Mouse (Mus musculus) kidney, embryonic 14.5 days (tissue): ENCODE measurements around the gene Nav2. TPM values are rescaled to one million over a fixed set of nuclear protein-coding genes. Genes with fewer than 3 reads are reported as not detected.

Experiments
- ATAC-seq: fragments of 200-750 bp; cut with Nextera tagmentation; 2 replicates; pipeline ENCODE4 v1.8.0; 2017; ENCODE audit warnings: moderate number of reproducible peaks, mild to moderate bottlenecking, moderate TSS enrichment, moderate library complexity; ENCODE audit not compliant: low FRiP score, low TSS enrichment
- H3K27ac ChIP-seq: fragments of 300-500 bp; sonication (generic); 2 replicates; pipeline ENCODE4 v1.5.1; 2014; ENCODE audit warnings: low read depth, mild to moderate bottlenecking, low read length, moderate library complexity, mixed read lengths
- H3K27me3 ChIP-seq: fragments of 300-500 bp; sonication (generic); 2 replicates; pipeline ENCODE4 v1.6.1; 2014; ENCODE audit warnings: mild to moderate bottlenecking, low read length; ENCODE audit not compliant: control insufficient read depth, insufficient read depth
- H3K36me3 ChIP-seq: fragments of 300-500 bp; sonication (generic); 2 replicates; pipeline ENCODE4 v1.6.1; 2014; ENCODE audit warnings: low read length, mixed read lengths; ENCODE audit not compliant: control insufficient read depth, insufficient read depth
- H3K4me1 ChIP-seq: fragments of 300-500 bp; sonication (generic); 2 replicates; pipeline ENCODE4 v1.6.1; 2014; ENCODE audit warnings: low read length, mixed read lengths; ENCODE audit not compliant: control insufficient read depth, insufficient read depth
- H3K4me2 ChIP-seq: fragments of 300-500 bp; sonication (generic); replicated peaks from 2 replicates; pipeline ENCODE4 v1.6.1; 2014; ENCODE audit warnings: low read depth, mild to moderate bottlenecking, low read length
- H3K4me3 ChIP-seq: fragments of 300-500 bp; sonication (generic); 2 replicates; pipeline ENCODE4 v1.5.1; 2014; ENCODE audit warnings: mild to moderate bottlenecking, low read length
- H3K9ac ChIP-seq: fragments of 300-500 bp; sonication (generic); 2 replicates; pipeline ENCODE4 v1.6.1; 2014; ENCODE audit warnings: low read depth, mild to moderate bottlenecking, low read length, moderate library complexity
- H3K9me3 ChIP-seq: fragments of 300-500 bp; sonication (generic); 2 replicates; pipeline ENCODE4 v1.6.1; 2016; ENCODE audit warnings: low read length; ENCODE audit not compliant: control insufficient read depth
- WGBS: fragments of 180-500 bp; shearing (Covaris S2); extraction: QIAGEN DNeasy Blood & Tissue Kit; methylation state at CpG from one replicate; pipeline ENCODE4 v1.1.7; 2014; 5-methylcytosine and 5-hydroxymethylcytosine counted together
- polyA plus RNA-seq: library from polyadenylated mRNA; unstranded; fragments of >200 nt; fragmentation: Nextera tagmentation; extraction: Ambion mirVana; gene quantifications from 2 replicates; pipeline ENCODE4 v1.2.1, GENCODE M21; 2014

Nav2 gene
- polyA plus RNA-seq, 1 experiment from 2014 or later: 49.2 TPM

GRCm38 (mm10) chr7:49319981-49320380 is 411.5 kb downstream of the Nav2 start:
- Histone ChIP-seq H3K4me3 (no peak overlapping the region), H3K36me3 (no peaks in the 10 kb centered on the region), H3K27me3 (no peaks in the 10 kb centered on the region), H3K9ac (no peak overlapping the region), H3K4me1 (peaks cover 8% of the 10 kb centered on the region; the same call in 1 of the 2 replicates), H3K9me3 (no peaks in the 10 kb centered on the region; the same call in 1 of the 2 replicates), H3K4me2 (no peak overlapping the region), H3K27ac (no peak overlapping the region)
- 83% methylated on average over 1 of the region's 1 CpGs for WGBS
- ATAC-seq: no peak

GRCm38 (mm10) chr7:49321124-49321531 is 412.6 kb downstream of the Nav2 start:
- WGBS: 65% methylated on average over 8 of the region's 8 CpGs
- H3K27me3 ChIP-seq: no peaks in the 10 kb centered on the region
- H3K27ac ChIP-seq: peak overlapping the region; percentile 69; the same call in 1 of the 2 replicates
- H3K36me3 ChIP-seq: no peaks in the 10 kb centered on the region
- peaks cover 11% of the 10 kb centered on the region for H3K4me1 ChIP-seq
- no peak overlapping the region for H3K9ac ChIP-seq
- no peak overlapping the region for H3K4me2 ChIP-seq
- H3K4me3 ChIP-seq: no peak overlapping the region
- ATAC-seq: peak; percentile 46; the same call in 1 of the 2 replicates
- H3K9me3 ChIP-seq: no peaks in the 10 kb centered on the region; the same call in 1 of the 2 replicates

GRCm38 (mm10) chr7:49322179-49322578 is 413.7 kb downstream of the Nav2 start:
- no peaks in the 10 kb centered on the region; the same call in 1 of the 2 replicates for H3K9me3 ChIP-seq
- H3K4me2 ChIP-seq: no peak overlapping the region
- H3K9ac ChIP-seq: no peak overlapping the region
- WGBS: 93% methylated on average over 2 of the region's 2 CpGs
- ATAC-seq: no peak
- peaks cover 14% of the 10 kb centered on the region for H3K4me1 ChIP-seq
- H3K4me3 ChIP-seq: no peak overlapping the region
- H3K27ac ChIP-seq: no peak overlapping the region
- no peaks in the 10 kb centered on the region for H3K27me3 ChIP-seq
- H3K36me3 ChIP-seq: no peaks in the 10 kb centered on the region

- Histone ChIP-seq H3K27me3 (no peaks in the 10 kb centered on the region), H3K27ac (no peak overlapping the region), H3K4me1 (peaks cover 14% of the 10 kb centered on the region), H3K9me3 (no peaks in the 10 kb centered on the region; the same call in 1 of the 2 replicates), H3K4me2 (no peak overlapping the region), H3K4me3 (no peak overlapping the region), H3K9ac (no peak overlapping the region), H3K36me3 (no peaks in the 10 kb centered on the region)
- WGBS: 89% methylated on average over 2 of the region's 2 CpGs
- no peak for ATAC-seq
Measured at GRCm38 (mm10) chr7:49324575-49324974, 416.1 kb downstream of the Nav2 start.

GRCm38 (mm10) chr7:49326136-49326722 is 417.7 kb downstream of the Nav2 start:
- H3K4me3 ChIP-seq: no peak overlapping the region
- peak; percentile 38; the same call in 1 of the 2 replicates for ATAC-seq
- no peaks in the 10 kb centered on the region for H3K36me3 ChIP-seq
- H3K27ac ChIP-seq: peak overlapping the region; percentile 26; the same call in 1 of the 2 replicates
- H3K9ac ChIP-seq: no peak overlapping the region
- peaks cover 12% of the 10 kb centered on the region; the same call in 1 of the 2 replicates for H3K4me1 ChIP-seq
- H3K27me3 ChIP-seq: no peaks in the 10 kb centered on the region
- no peak overlapping the region for H3K4me2 ChIP-seq
- no peaks in the 10 kb centered on the region; the same call in 1 of the 2 replicates for H3K9me3 ChIP-seq
- WGBS: 53% methylated on average over 5 of the region's 5 CpGs

GRCm38 (mm10) chr7:49326967-49327742 is 418.6 kb downstream of the Nav2 start:
- H3K4me3 ChIP-seq: no peak overlapping the region
- WGBS: 81% methylated on average over 9 of the region's 9 CpGs
- H3K9me3 ChIP-seq: no peaks in the 10 kb centered on the region; the same call in 1 of the 2 replicates
- H3K4me1 ChIP-seq: peaks cover 12% of the 10 kb centered on the region; the same call in 1 of the 2 replicates
- 0 out of 2 replicates have a peak, but pooled peaks have one; percentile 15 for ATAC-seq
- no peak overlapping the region for H3K27ac ChIP-seq
- no peaks in the 10 kb centered on the region for H3K27me3 ChIP-seq
- no peak overlapping the region for H3K9ac ChIP-seq
- H3K36me3 ChIP-seq: no peaks in the 10 kb centered on the region
- H3K4me2 ChIP-seq: no peak overlapping the region

GRCm38 (mm10) chr7:49330181-49330580 is 421.7 kb downstream of the Nav2 start:
- Histone ChIP-seq H3K9me3 (no peaks in the 10 kb centered on the region), H3K27ac (no peak overlapping the region), H3K4me2 (no peak overlapping the region), H3K4me3 (no peak overlapping the region), H3K36me3 (no peaks in the 10 kb centered on the region), H3K9ac (no peak overlapping the region), H3K27me3 (no peaks in the 10 kb centered on the region), H3K4me1 (peaks cover 17% of the 10 kb centered on the region; the same call in 1 of the 2 replicates)
- ATAC-seq: no peak
- WGBS: 42% methylated on average over 4 of the region's 4 CpGs

- H3K9ac ChIP-seq: no peak overlapping the region
- no peaks in the 10 kb centered on the region for H3K36me3 ChIP-seq
- H3K4me3 ChIP-seq: no peak overlapping the region
- H3K27me3 ChIP-seq: no peaks in the 10 kb centered on the region
- 55% methylated on average over 4 of the region's 4 CpGs for WGBS
- no peak overlapping the region for H3K27ac ChIP-seq
- 0 out of 2 replicates have a peak, but pooled peaks cover 11% of the 10 kb centered on the region for H3K4me1 ChIP-seq
- H3K9me3 ChIP-seq: no peaks in the 10 kb centered on the region
- no peak for ATAC-seq
- H3K4me2 ChIP-seq: no peak overlapping the region
Measured at GRCm38 (mm10) chr7:49331939-49332338, 423.4 kb downstream of the Nav2 start.

- WGBS: 69% methylated on average over 7 of the region's 7 CpGs
Measured at GRCm38 (mm10) chr7:49332644-49333043, 424.1 kb downstream of the Nav2 start.

More at GRCm38 (mm10) chr7:49332644-49333043, 424.1 kb downstream of the Nav2 start:
- Histone ChIP-seq H3K27ac (no peak overlapping the region), H3K27me3 (no peaks in the 10 kb centered on the region), H3K4me3 (no peak overlapping the region), H3K4me1 (0 out of 2 replicates have a peak, but pooled peaks cover 11% of the 10 kb centered on the region), H3K9me3 (no peaks in the 10 kb centered on the region), H3K36me3 (no peaks in the 10 kb centered on the region), H3K9ac (no peak overlapping the region), H3K4me2 (no peak overlapping the region)
- no peak for ATAC-seq
